Mouse (Mus musculus): ENCODE data around the gene Gm17455.

- TF ChIP-seq CTCF (IDR thresholded peaks at IDR 0.05; ENCODE audit: borderline replicate concordance, insufficient read depth, low read depth, low read length) (no peak), POLR2A (IDR thresholded peaks at IDR 0.05; ENCODE audit: borderline replicate concordance, insufficient read depth, low read length) (no peak)
These were observed 11.2 kb upstream of the Gm17455 start for GRCm38 (mm10) chr10:60388332-60388731.
